Mouse (Mus musculus): ENCODE measurements around the gene Raph1. TPM values are rescaled to one million over a fixed set of nuclear protein-coding genes. Genes with fewer than 3 reads are reported as not detected.

Raph1 gene
- polyA plus RNA-seq (2015; fragmentation: Nextera tagmentation; extraction: Ambion mirVana) = 36.3 and 37.8 TPM in 2 replicates

DNA sequence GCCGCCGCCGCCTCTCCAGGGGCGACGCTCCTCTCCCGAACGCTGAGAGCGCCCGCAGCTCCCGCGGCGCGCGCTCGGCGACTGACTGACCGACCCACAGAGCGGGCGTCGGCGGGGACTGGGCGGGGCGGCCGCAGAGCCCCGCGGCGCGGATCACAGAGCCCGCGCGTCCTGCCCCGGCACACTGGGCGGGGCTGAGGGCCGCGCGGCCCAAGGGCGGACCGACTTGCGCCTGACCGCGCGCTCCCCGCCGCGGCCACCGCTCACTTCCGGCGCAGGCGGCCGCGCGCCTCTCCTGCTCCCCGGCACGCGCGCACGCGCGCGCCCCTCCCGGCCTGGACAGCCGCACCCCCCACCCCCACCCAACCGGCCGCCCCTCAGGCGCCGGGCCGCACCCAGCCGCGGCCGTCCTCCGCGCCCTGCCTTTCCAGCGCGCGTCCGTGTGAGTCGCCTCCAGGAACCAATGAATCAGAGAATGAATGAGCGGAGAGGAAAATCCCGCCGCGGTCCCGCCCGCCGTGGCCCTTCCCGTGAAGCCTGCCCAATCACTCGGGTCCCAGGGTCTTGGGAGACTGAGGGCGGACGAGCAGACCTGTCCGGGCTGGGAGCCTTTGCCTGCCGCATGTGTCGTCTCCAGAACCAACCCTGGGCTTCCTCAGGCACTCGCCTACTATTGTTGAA, at the start of gene Raph1:
TSS of gene Raph1 (minus strand) at position 474 of the 681 bp plus-strand sequence.
- Histone ChIP-seq H3K9me3 (ENCODE audit: low read length) (no peaks in the 10 kb centered on the region), H3K36me3 (ENCODE audit: insufficient read depth, low read length) (no peaks in the 10 kb centered on the region), H3K4me3 (ENCODE audit: low read length) (peak within 1 kb of the TSS; percentile 97), H3K4me1 (ENCODE audit: insufficient read depth, low read length) (peaks cover 15% of the 10 kb centered on the region), H3K4me2 (replicated peaks; ENCODE audit: low read depth, low read length) (peak within 1 kb of the TSS; percentile 86), H3K27ac (ENCODE audit: low read length) (peak within 1 kb of the TSS; percentile 94), H3K27me3 (ENCODE audit: insufficient read depth, low read length) (no peaks in the 10 kb centered on the region), H3K9ac (replicated peaks; ENCODE audit: low read length) (peak within 1 kb of the TSS; percentile 97)
- WGBS = 3% methylated on average over 64 of the region's 92 CpGs
- peak; percentile 99 for ATAC-seq (ENCODE audit: low FRiP score, low TSS enrichment)

- Histone ChIP-seq H3K4me1 (ENCODE audit: insufficient read depth, low read length) (no peaks in the 10 kb centered on the region), H3K4me2 (replicated peaks; ENCODE audit: low read depth, low read length) (no peak overlapping the region), H3K9me3 (ENCODE audit: low read length) (no peaks in the 10 kb centered on the region), H3K36me3 (ENCODE audit: insufficient read depth, low read length) (no peaks in the 10 kb centered on the region), H3K27me3 (ENCODE audit: insufficient read depth, low read length) (no peaks in the 10 kb centered on the region), H3K4me3 (ENCODE audit: low read length) (no peak overlapping the region), H3K27ac (ENCODE audit: low read length) (no peak overlapping the region), H3K9ac (replicated peaks; ENCODE audit: low read length) (no peak overlapping the region)
- ATAC-seq (ENCODE audit: low FRiP score, low TSS enrichment) = no peak
- WGBS = 61% methylated on average over 1 of the region's 1 CpGs
Measured at GRCm38 (mm10) chr1:60615703-60616102, 48.8 kb upstream of the Raph1 start.

GRCm38 (mm10) chr1:60614902-60615301, 48.0 kb upstream of the Raph1 start:
- no peaks in the 10 kb centered on the region for H3K4me1 ChIP-seq (ENCODE audit: insufficient read depth, low read length)
- H3K27ac ChIP-seq (ENCODE audit: low read length) = no peak overlapping the region
- H3K27me3 ChIP-seq (ENCODE audit: insufficient read depth, low read length) = no peaks in the 10 kb centered on the region
- H3K9ac ChIP-seq (replicated peaks; ENCODE audit: low read length) = no peak overlapping the region
- H3K36me3 ChIP-seq (ENCODE audit: insufficient read depth, low read length) = no peaks in the 10 kb centered on the region
- WGBS = 39% methylated on average over 1 of the region's 1 CpGs
- H3K4me2 ChIP-seq (replicated peaks; ENCODE audit: low read depth, low read length) = no peak overlapping the region
- ATAC-seq (ENCODE audit: low FRiP score, low TSS enrichment) = no peak
- H3K9me3 ChIP-seq (ENCODE audit: low read length) = no peaks in the 10 kb centered on the region
- no peak overlapping the region for H3K4me3 ChIP-seq (ENCODE audit: low read length)

- WGBS = 91% methylated on average over 3 of the region's 3 CpGs
- Histone ChIP-seq H3K27ac (ENCODE audit: low read length) (no peak overlapping the region), H3K4me3 (ENCODE audit: low read length) (no peak overlapping the region), H3K36me3 (ENCODE audit: insufficient read depth, low read length) (no peaks in the 10 kb centered on the region), H3K4me1 (ENCODE audit: insufficient read depth, low read length) (no peaks in the 10 kb centered on the region), H3K27me3 (ENCODE audit: insufficient read depth, low read length) (no peaks in the 10 kb centered on the region), H3K4me2 (replicated peaks; ENCODE audit: low read depth, low read length) (no peak overlapping the region), H3K9me3 (ENCODE audit: low read length) (no peaks in the 10 kb centered on the region), H3K9ac (replicated peaks; ENCODE audit: low read length) (no peak overlapping the region)
- ATAC-seq (ENCODE audit: low FRiP score, low TSS enrichment) = no peak
Measured at GRCm38 (mm10) chr1:60611968-60612367, 45.1 kb upstream of the Raph1 start.

GRCm38 (mm10) chr1:60610631-60611030, 43.7 kb upstream of the Raph1 start:
- ATAC-seq (ENCODE audit: low FRiP score, low TSS enrichment) = no peak
- Histone ChIP-seq H3K9ac (replicated peaks; ENCODE audit: low read length) (no peak overlapping the region), H3K4me1 (ENCODE audit: insufficient read depth, low read length) (no peaks in the 10 kb centered on the region), H3K27ac (ENCODE audit: low read length) (no peak overlapping the region), H3K4me3 (ENCODE audit: low read length) (no peak overlapping the region), H3K9me3 (ENCODE audit: low read length) (no peaks in the 10 kb centered on the region), H3K27me3 (ENCODE audit: insufficient read depth, low read length) (no peaks in the 10 kb centered on the region), H3K36me3 (ENCODE audit: insufficient read depth, low read length) (no peaks in the 10 kb centered on the region), H3K4me2 (replicated peaks; ENCODE audit: low read depth, low read length) (no peak overlapping the region)
- WGBS = 79% methylated on average over 4 of the region's 4 CpGs

- Histone ChIP-seq H3K36me3 (ENCODE audit: insufficient read depth, low read length) (no peaks in the 10 kb centered on the region), H3K27me3 (ENCODE audit: insufficient read depth, low read length) (no peaks in the 10 kb centered on the region), H3K4me3 (ENCODE audit: low read length) (no peak overlapping the region), H3K9me3 (ENCODE audit: low read length) (no peaks in the 10 kb centered on the region), H3K27ac (ENCODE audit: low read length) (peak overlapping the region; percentile 66), H3K4me2 (replicated peaks; ENCODE audit: low read depth, low read length) (no peak overlapping the region), H3K9ac (replicated peaks; ENCODE audit: low read length) (no peak overlapping the region), H3K4me1 (ENCODE audit: insufficient read depth, low read length) (no peaks in the 10 kb centered on the region)
- WGBS = 81% methylated on average over 8 of the region's 8 CpGs
- ATAC-seq (ENCODE audit: low FRiP score, low TSS enrichment) = peak; percentile 91
Measured at GRCm38 (mm10) chr1:60609011-60609775, 42.3 kb upstream of the Raph1 start.

GRCm38 (mm10) chr1:60604481-60605021, 37.6 kb upstream of the Raph1 start:
- no peak overlapping the region for H3K27ac ChIP-seq (ENCODE audit: low read length)
- H3K9me3 ChIP-seq (ENCODE audit: low read length) = no peaks in the 10 kb centered on the region
- 87% methylated on average over 3 of the region's 3 CpGs for WGBS
- no peaks in the 10 kb centered on the region for H3K4me1 ChIP-seq (ENCODE audit: insufficient read depth, low read length)
- ATAC-seq (ENCODE audit: low FRiP score, low TSS enrichment) = no peak
- no peak overlapping the region for H3K4me3 ChIP-seq (ENCODE audit: low read length)
- no peaks in the 10 kb centered on the region for H3K36me3 ChIP-seq (ENCODE audit: insufficient read depth, low read length)
- H3K4me2 ChIP-seq (replicated peaks; ENCODE audit: low read depth, low read length) = no peak overlapping the region
- H3K9ac ChIP-seq (replicated peaks; ENCODE audit: low read length) = no peak overlapping the region
- H3K27me3 ChIP-seq (ENCODE audit: insufficient read depth, low read length) = no peaks in the 10 kb centered on the region

GRCm38 (mm10) chr1:60600682-60601081, 33.8 kb upstream of the Raph1 start:
- H3K27me3 ChIP-seq (ENCODE audit: insufficient read depth, low read length) = no peaks in the 10 kb centered on the region
- no peak overlapping the region for H3K9ac ChIP-seq (replicated peaks; ENCODE audit: low read length)
- H3K36me3 ChIP-seq (ENCODE audit: insufficient read depth, low read length) = no peaks in the 10 kb centered on the region
- no peaks in the 10 kb centered on the region for H3K4me1 ChIP-seq (ENCODE audit: insufficient read depth, low read length)
- no peak overlapping the region for H3K4me3 ChIP-seq (ENCODE audit: low read length)
- no peak overlapping the region for H3K4me2 ChIP-seq (replicated peaks; ENCODE audit: low read depth, low read length)
- 82% methylated on average over 6 of the region's 6 CpGs for WGBS
- H3K9me3 ChIP-seq (ENCODE audit: low read length) = no peaks in the 10 kb centered on the region
- no peak overlapping the region for H3K27ac ChIP-seq (ENCODE audit: low read length)
- no peak for ATAC-seq (ENCODE audit: low FRiP score, low TSS enrichment)

GRCm38 (mm10) chr1:60599926-60600325, 33.0 kb upstream of the Raph1 start:
- Histone ChIP-seq H3K9me3 (ENCODE audit: low read length) (no peaks in the 10 kb centered on the region), H3K4me1 (ENCODE audit: insufficient read depth, low read length) (no peaks in the 10 kb centered on the region), H3K27ac (ENCODE audit: low read length) (no peak overlapping the region), H3K9ac (replicated peaks; ENCODE audit: low read length) (no peak overlapping the region), H3K4me2 (replicated peaks; ENCODE audit: low read depth, low read length) (no peak overlapping the region), H3K27me3 (ENCODE audit: insufficient read depth, low read length) (no peaks in the 10 kb centered on the region), H3K4me3 (ENCODE audit: low read length) (no peak overlapping the region), H3K36me3 (ENCODE audit: insufficient read depth, low read length) (no peaks in the 10 kb centered on the region)
- WGBS = 91% methylated on average over 3 of the region's 3 CpGs
- ATAC-seq (ENCODE audit: low FRiP score, low TSS enrichment) = no peak
